In genomic region chr2:143093726-143094125, GRCm38 (mm10) we compare ENCODE assay signal across 7 mouse cellular contexts. TPM values are rescaled to one million over a fixed set of nuclear protein-coding genes. Genes with fewer than 3 reads are reported as not detected.
A peak's percentile ranks its signal among the peaks of the same experiment; 100 is the strongest.
DNase-seq lines count a peak whose midpoint lies in the region; ATAC-seq and TF ChIP-seq lines count a peak whose summit lies in the region.

No protein-coding gene starts in this region.

- 36% methylated on average over 6 of the region's 6 CpGs for WGBS in hindbrain, postnatal 0 days

- H3K9ac ChIP-seq in hindbrain, postnatal 0 days (replicated peaks; ENCODE audit: low read length): no peak overlapping the region

- ATAC-seq in frontal cortex, adult (ENCODE audit: low TSS enrichment): peak; percentile 91
- ATAC-seq in hindbrain, postnatal 0 days: peak; percentile 94

- peak; percentile 88 for TF ChIP-seq CTCF in hindbrain, postnatal 0 days (IDR thresholded peaks at IDR 0.05; ENCODE audit: low read depth)

- no peaks in the 10 kb centered on the region for H3K4me1 ChIP-seq in hindbrain, postnatal 0 days (ENCODE audit: insufficient read depth, low read length)
- H3K4me1 ChIP-seq in megakaryocyte, embryonic 14.5 days: peaks cover 5% of the 10 kb centered on the region; the same call in 1 of the 2 replicates

- peak; percentile 63 for DNase-seq in adipocyte (ENCODE audit: low spot score)
- DNase-seq in cerebellum, adult 9-11 months: peak; percentile 7
- peak; percentile 92 for DNase-seq in hindbrain, postnatal 0 days (ENCODE audit: low spot score)
- peak; percentile 80 to 84 for DNase-seq in left cerebral cortex, adult 18-20 months (ENCODE audit: low spot score in 2 of 2)
- peak; percentile 75 to 83 for DNase-seq in right cerebral cortex, postnatal 36 days (ENCODE audit: low spot score in 2 of 2)

- no peak overlapping the region for H3K27ac ChIP-seq in hindbrain, postnatal 0 days

- no peak overlapping the region for H3K4me2 ChIP-seq in hindbrain, postnatal 0 days (ENCODE audit: low read depth, low read length)

- H3K9me3 ChIP-seq in hindbrain, postnatal 0 days (ENCODE audit: low read length): no peaks in the 10 kb centered on the region
- H3K9me3 ChIP-seq in megakaryocyte, embryonic 14.5 days: no peaks in the 10 kb centered on the region

- no peak overlapping the region for H3K4me3 ChIP-seq in hindbrain, postnatal 0 days (ENCODE audit: low read length)
- peak overlapping the region; percentile 86 for H3K4me3 ChIP-seq in megakaryocyte, embryonic 14.5 days (replicated peaks)

- no peaks in the 10 kb centered on the region; the same call in 1 of the 2 replicates for H3K27me3 ChIP-seq in hindbrain, postnatal 0 days (ENCODE audit: insufficient read depth, low read length)
- no peaks in the 10 kb centered on the region for H3K27me3 ChIP-seq in megakaryocyte, embryonic 14.5 days (replicated peaks)

- H3K36me3 ChIP-seq in hindbrain, postnatal 0 days (ENCODE audit: insufficient read depth, low read length): no peaks in the 10 kb centered on the region
- no peaks in the 10 kb centered on the region for H3K36me3 ChIP-seq in megakaryocyte, embryonic 14.5 days (replicated peaks; ENCODE audit: low read length)

RNA-seq across cellular contexts. Expression of gene Otor, which starts 15.5 kb away (rescaled TPM):
- total RNA-seq in hindbrain, postnatal 0 days (2014; rRNA removed): not detected in 2 replicates
- 0.30 and 0.32 TPM in 2 replicates for polyA plus RNA-seq in hindbrain, postnatal 0 days (2015; fragmentation: Nextera tagmentation; extraction: Ambion mirVana)
- not detected for total RNA-seq in left cerebral cortex, adult 18-20 months (2021)
- not detected in 2 replicates for polyA plus RNA-seq in megakaryocyte, embryonic 14.5 days (2012; ENCODE audit: insufficient read depth, low replicate concordance)

RNA-seq across cellular contexts. Expression of gene Snrpb2, which starts 30.9 kb away (rescaled TPM):
- total RNA-seq in hindbrain, postnatal 0 days (2014; rRNA removed): 14.7 and 19.4 TPM in 2 replicates
- 56.8 and 57.9 TPM in 2 replicates for polyA plus RNA-seq in hindbrain, postnatal 0 days (2015; fragmentation: Nextera tagmentation; extraction: Ambion mirVana)
- 10 to 100 TPM; 33.3 to 35.8 TPM for total RNA-seq in left cerebral cortex, adult 18-20 months (2021)
- 2.7 TPM in 1 of 2 replicates, not detected in the other for polyA plus RNA-seq in megakaryocyte, embryonic 14.5 days (2012; ENCODE audit: insufficient read depth, low replicate concordance)

Comparison
In these comparisons a context has a peak if more than half of its experiments do, and no peak if none do; other contexts are left out.
1. DNase-seq: peak in every context shown above with its lines; median percentile 92 in hindbrain, postnatal 0 days; 82 in left cerebral cortex, adult 18-20 months; 79 in right cerebral cortex, postnatal 36 days; 63 in adipocyte; 7 in cerebellum, adult 9-11 months.